Mouse (Mus musculus): Measurements from ENCODE around the gene Mmp24.
A peak's percentile ranks its signal among the peaks of the same experiment; 100 is the strongest.
"Not testable (repeated sequence)": the region's sequence is repeated elsewhere in the genome, so short reads cannot be mapped to it uniquely, and the experiment has no call there.

Mmp24 gene

GRCm38 (mm10) chr2:155814829-155815228, 39.7 kb downstream of the Mmp24 start:
- DNase-seq (ENCODE audit: low spot score): no peak

DNA sequence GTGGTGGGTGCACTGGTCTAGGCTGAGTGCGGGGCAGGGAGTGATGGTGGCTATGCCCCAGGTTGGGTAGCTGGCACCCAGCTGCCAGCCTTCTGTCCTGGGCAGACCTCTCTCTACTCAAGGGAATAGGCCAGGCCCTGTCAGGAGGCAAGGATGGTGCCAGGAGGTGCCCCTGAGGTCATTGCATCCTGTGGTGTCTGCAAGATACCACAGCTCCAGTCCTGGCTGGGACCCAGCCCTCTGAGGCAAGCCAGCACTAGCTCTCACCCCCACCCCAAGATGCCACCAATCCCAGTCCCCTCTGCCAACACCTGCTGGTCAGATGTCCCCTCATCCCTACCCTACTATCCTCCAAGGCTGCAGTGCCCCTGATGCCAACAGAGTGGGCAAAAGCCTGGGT, 41.0 kb downstream of the Mmp24 start:
- no peak for DNase-seq (ENCODE audit: low spot score)

GRCm38 (mm10) chr2:155817301-155818245, 42.4 kb downstream of the Mmp24 start:
- no peak for DNase-seq (ENCODE audit: low spot score)

DNA sequence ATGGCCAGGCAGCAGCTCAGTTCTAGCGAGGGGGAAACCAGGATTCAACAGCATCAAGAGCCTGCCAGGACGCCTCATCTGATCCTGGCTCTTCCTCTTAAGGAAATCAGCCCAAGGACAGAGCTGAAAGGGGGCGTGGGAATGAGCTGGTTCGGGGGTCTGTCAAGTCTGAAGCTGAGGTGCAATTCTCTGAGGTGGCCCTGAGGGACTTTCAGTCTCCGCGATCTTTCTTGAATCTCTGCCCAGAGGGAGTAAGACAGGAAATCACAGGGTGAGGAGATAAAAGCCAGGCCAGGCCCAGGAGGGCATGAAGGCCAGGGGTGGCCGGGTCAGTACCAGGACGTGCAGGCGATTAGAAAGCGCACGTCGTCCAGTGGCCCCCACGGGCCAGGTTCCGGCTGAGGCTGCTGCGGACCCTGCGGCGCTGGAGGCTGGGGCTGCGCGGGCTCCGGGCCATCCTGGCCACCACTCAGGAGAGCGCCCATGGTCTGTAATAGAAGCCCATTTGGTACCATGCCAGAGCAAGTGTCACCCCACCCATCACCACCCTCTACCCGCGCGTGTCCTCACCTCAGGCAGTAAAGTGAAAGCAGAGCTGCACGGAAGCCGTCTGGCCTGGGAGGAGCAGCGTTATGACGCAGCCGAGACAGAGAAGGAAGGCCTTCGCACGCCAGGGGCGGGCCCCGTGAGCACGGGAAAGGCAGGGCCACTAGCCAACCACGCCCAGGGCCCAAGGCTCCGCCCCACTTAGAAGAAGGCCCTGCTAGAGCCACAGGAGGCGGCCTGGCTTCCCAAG, 43.7 kb downstream of the Mmp24 start:
- peak; percentile 94 for DNase-seq (ENCODE audit: low spot score)

DNA sequence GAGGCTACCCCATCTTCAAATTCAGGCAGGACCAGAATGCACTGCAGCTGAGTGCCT, 44.1 kb downstream of the Mmp24 start, which contains the start of gene BC029722:
TSS of gene BC029722 (minus strand) at position 35 of the 57 bp plus-strand sequence.
- no peak for DNase-seq (ENCODE audit: low spot score)

DNA sequence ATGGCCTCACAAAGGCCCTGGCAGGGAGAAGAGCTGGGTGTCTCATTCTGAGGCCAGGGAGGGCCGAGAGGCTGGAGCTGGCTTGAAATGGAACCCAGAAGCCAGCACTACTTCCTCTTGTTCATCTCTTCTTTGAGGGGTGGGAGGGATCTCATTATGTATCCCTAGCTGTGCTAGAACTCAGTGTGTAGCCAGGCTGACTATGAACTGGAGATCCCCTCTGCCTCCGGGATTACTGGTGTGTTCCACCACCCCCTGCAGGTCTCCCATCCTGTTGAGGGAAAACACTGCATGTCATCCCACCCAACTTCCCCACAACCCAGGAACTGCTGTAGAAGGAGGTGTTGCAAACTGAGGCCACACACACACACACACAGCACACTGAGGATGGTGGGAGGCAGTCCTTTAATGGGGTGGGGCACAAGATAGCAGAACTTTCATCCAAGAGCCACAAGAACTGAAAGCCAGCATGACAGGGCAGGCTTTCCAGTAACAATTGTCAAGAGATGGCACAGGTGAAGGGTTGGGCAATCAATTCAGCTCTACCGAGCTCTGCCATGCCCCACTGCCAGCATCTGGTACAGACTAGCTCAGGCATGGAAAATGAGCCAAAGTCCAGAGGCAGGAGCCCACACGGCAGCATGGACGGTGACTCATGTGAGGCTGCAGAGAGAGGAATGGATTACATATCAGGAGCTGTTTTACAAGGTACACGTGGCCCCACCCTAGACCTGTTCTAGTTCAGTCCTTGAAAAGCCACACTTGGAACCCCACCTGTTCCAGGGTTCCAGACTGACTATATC, 44.5 kb downstream of the Mmp24 start:
- DNase-seq (ENCODE audit: low spot score): no peak

DNA sequence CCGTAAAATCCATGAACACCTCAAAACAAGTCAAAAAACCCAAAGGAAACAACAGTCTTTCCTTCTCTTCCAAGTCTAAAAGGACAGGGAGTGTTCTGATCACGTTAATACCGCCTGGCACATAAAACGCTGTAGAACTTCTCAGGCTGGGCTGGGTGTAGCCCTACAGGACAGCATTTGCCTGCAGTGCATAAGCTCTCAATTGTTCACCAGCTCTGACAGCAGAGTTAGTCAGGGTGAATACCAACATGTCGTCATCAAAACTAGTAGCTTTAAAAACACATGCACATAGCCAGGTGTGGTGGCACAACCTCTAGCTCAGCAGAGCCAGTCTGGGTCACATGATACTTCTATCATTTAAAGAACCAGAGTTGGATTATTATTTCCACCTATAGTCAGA, 45.6 kb downstream of the Mmp24 start:
- DNase-seq (ENCODE audit: low spot score): no peak

DNA sequence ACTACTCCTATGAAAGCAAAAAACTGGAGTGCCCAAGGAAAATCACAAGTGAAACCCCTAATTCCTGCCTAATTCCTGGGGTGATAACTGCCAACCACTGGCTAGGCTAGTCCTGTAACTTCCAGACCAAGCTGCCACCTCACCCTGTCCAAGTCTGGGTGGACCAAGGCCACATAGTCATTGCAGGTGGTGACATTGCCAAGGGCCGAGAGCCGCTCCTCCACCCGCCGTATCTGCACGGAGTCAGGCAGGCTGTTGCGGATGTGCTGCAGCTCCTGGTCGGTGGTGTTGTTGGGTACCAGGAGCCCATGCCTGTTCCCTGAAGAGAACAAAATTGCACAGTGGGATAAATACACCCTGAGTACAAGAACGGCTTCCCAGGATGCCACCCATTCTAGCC, 48.6 kb downstream of the Mmp24 start:
- DNase-seq (ENCODE audit: low spot score): no peak

GRCm38 (mm10) chr2:155825904-155826629, 50.9 kb downstream of the Mmp24 start:
- peak; percentile 31 for DNase-seq (ENCODE audit: low spot score)

DNA sequence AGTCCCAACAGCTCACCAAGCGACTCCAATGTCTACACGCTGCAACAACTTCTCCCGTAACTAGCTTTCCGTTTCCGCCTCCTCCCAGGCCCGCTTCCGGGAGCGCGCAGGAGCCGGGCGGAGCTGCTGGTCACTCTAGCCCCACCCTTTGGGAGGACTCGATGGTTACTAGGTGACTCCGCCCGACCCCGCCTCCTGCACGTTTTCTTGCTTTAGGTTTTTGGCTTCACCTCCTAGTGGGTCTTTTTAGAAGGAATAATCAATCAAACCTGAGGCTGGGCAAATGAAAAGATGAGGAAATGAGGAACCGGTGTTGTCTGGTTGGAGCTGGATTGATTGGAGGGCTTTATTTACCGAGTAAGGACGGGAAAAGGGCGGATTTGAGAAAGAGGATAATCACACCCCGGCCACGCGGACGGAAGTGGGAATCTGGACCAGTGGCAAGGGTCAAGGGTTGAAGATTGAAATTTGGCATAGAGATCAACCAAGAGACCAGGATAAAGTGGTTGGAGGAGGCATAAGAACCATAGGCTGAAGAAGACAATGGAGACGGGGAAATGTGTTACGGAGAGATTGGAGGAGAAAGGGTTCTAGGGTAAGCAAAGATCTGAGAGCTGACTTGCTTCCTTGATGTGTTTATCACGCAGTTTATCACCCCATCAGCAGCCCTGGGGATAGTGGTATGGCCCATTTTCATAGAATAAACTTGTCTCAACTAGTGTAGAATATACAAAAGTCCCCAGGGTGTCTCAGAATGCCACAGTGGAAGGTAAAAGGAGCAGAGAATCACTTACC, 51.7 kb downstream of the Mmp24 start, which contains the start of gene Eif6:
TSS of gene Eif6 (minus strand) at position 296 of the 795 bp plus-strand sequence.
- DNase-seq (ENCODE audit: low spot score): peak; percentile 77

GRCm38 (mm10) chr2:155830841-155831240, 55.7 kb downstream of the Mmp24 start:
- DNase-seq (ENCODE audit: low spot score): no peak

GRCm38 (mm10) chr2:155831302-155831701, 56.2 kb downstream of the Mmp24 start:
- DNase-seq (ENCODE audit: low spot score): no peak

DNA sequence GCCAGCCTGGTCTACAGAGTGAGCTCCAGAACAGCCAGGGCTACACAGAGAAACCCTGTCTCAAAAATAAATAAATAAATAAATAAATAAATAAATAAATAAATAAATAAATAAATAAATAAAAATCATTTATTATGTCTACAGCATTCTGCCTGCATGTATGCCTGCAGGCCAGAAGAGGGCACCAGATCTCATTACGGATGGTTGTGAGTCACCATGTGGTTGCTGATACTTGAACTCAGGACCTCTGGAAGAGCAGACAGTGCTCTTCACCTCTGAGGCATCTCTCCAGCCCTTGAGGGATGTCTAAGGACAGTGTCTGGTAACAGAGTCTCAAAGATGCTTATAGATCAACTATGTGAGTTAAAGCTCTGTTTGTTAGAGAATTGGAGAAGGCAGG, 56.9 kb downstream of the Mmp24 start:
- not testable (repeated sequence) for DNase-seq (ENCODE audit: low spot score)

DNA sequence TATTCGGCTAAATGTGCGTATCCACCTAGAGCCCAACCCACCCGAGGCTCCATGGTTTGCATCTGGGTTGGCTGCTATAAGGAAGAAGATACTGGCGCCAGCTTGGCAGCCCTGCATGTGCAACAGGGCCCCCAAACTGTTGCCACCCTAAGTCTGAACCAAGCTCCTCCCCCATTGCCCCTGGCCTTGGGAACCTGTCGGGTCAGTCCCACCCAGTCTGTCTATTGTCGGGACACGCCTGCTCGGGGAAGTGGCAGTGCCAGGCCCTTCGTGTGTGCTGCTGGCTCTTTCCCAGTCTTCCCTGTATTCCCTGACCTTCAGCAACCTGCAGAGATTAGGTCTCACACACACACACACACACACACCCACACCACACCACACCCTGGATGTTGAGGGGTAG, 59.6 kb downstream of the Mmp24 start, which contains the start of gene Fam83c:
TSS of gene Fam83c (minus strand) at position 123 of the 400 bp plus-strand sequence.
- no peak for DNase-seq (ENCODE audit: low spot score)

- no peak for DNase-seq (ENCODE audit: low spot score)
These were observed 62.8 kb downstream of the Mmp24 start for GRCm38 (mm10) chr2:155837961-155838360.

DNA sequence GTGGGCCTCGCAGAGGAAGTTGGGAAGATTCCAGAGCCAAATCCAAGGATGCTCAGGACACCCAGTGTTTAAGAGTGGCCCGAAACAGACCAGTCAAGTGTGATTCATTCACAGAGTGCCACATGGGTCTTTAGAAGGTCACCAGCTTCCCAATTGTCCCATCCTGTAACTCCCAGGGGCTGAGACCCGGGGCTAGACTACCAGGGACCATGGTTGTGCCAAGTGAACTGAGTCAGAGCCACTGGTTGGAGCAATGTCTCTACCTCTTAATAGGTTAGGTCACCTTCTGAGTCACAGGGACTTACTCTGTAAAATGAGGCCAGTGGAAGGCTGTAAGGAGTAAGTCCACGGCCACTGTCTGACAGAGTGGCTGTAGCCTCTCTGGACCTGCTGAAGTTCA, 63.8 kb downstream of the Mmp24 start:
- no peak for DNase-seq (ENCODE audit: low spot score)

GRCm38 (mm10) chr2:155846930-155847329, 71.8 kb downstream of the Mmp24 start:
- DNase-seq (ENCODE audit: low spot score): no peak

DNA sequence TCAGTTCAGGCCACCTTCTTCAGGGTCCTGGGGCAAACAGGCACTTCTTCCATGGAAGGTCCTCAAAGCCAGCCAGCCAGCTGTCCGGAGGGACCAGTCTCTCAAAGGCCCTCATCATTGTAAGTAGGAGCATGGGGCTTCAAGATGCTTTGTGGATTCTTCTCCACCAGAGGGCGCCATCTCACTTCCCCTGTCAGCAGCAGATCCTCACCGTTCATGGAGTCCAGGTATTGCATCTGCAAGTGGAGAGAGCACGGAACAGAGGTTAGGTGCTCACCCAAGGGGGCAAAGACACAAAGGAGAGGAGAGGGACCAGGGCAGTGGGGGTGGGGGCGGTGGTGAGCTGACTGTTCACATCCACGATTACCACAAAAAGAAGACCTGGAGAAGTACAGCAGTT, 73.1 kb downstream of the Mmp24 start:
- peak; percentile 83 for DNase-seq (ENCODE audit: low spot score)

- DNase-seq (ENCODE audit: low spot score): no peak
These were observed 74.3 kb downstream of the Mmp24 start for GRCm38 (mm10) chr2:155849464-155849863.

GRCm38 (mm10) chr2:155850120-155850519, 75.0 kb downstream of the Mmp24 start:
- no peak for DNase-seq (ENCODE audit: low spot score)

DNA sequence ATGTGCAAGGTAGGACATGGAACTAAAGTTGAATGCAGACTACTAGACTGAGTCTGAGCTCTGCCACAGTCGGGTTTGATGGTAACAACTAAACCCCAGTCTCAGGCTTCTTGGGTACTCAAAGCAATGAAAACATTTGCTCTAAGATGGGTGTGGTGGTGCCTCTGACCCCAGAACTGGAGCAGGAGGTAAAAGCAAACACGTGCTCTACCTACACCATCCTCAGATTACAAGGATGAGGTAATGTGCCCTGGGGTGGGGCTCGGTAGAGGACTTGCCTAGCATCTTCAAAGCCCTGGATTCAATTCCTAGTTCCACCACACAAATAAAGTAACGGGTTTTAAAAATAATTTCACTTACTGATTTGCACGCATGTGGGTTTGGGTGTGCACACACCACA, 77.4 kb downstream of the Mmp24 start:
- DNase-seq (ENCODE audit: low spot score): no peak
